Mouse (Mus musculus) bone marrow, adult 2 months (tissue): ENCODE measurements around the gene Scamp4.

ENCODE experiments used
- CTCF ChIP-seq: fragments of 200-500 bp; IDR thresholded peaks from 2 replicates; pipeline ENCODE4 v1.5.1; 2011; ENCODE audit warnings: low read length, control low read depth; ENCODE audit not compliant: control insufficient read depth, insufficient read depth
- POLR2A ChIP-seq: fragments of 200-500 bp; IDR thresholded peaks from 2 replicates; pipeline ENCODE4 v1.6.1; 2011; ENCODE audit warnings: low read depth, mild to moderate bottlenecking, control low read depth, low read length, borderline replicate concordance; ENCODE audit not compliant: control insufficient read depth

- TF ChIP-seq CTCF (no peak), POLR2A (no peak)
These were observed 18.6 kb upstream of the Scamp4 start for GRCm38 (mm10) chr10:80584045-80584488.
